Mouse (Mus musculus): ENCODE measurements around the gene Wfdc1. TPM values are rescaled to one million over a fixed set of nuclear protein-coding genes. Genes with fewer than 3 reads are reported as not detected.

Gene Wfdc1
- polyA plus RNA-seq, 1 experiment from 2014 or later: 15.6 TPM

GRCm38 (mm10) chr8:119670419-119671091, 4.4 kb downstream of the Wfdc1 start:
- H3K27me3 ChIP-seq (replicated peaks; ENCODE audit: control insufficient read depth, insufficient read depth, low read length): no peaks in the 10 kb centered on the region
- TF ChIP-seq CTCF (IDR thresholded peaks at IDR 0.05; ENCODE audit: low read depth): no peak
- peak overlapping the region; percentile 72 for H3K27ac ChIP-seq (ENCODE audit: low read depth, low read length)
- H3K36me3 ChIP-seq (ENCODE audit: control insufficient read depth, insufficient read depth): no peaks in the 10 kb centered on the region
- peaks cover 9% of the 10 kb centered on the region for H3K4me1 ChIP-seq (replicated peaks; ENCODE audit: control insufficient read depth, insufficient read depth, low read length)
- H3K9me3 ChIP-seq (ENCODE audit: control insufficient read depth): no peaks in the 10 kb centered on the region
- no peak overlapping the region for H3K4me3 ChIP-seq (ENCODE audit: low read depth, low read length)
- peak overlapping the region; percentile 49 for H3K4me2 ChIP-seq (replicated peaks; ENCODE audit: low read depth)
- whole genome bisulfite sequencing: 10% methylated on average over 16 of the region's 16 CpGs
- H3K9ac ChIP-seq (ENCODE audit: low read depth, low read length): no peak overlapping the region; the same call in 1 of the 2 replicates
- ATAC-seq: peak; percentile 68

GRCm38 (mm10) chr8:119673976-119674555, 7.9 kb downstream of the Wfdc1 start:
- Histone ChIP-seq H3K9ac (ENCODE audit: low read depth, low read length) (no peak overlapping the region), H3K9me3 (ENCODE audit: control insufficient read depth) (no peaks in the 10 kb centered on the region), H3K27me3 (replicated peaks; ENCODE audit: control insufficient read depth, insufficient read depth, low read length) (no peaks in the 10 kb centered on the region), H3K27ac (ENCODE audit: low read depth, low read length) (no peak overlapping the region), H3K36me3 (ENCODE audit: control insufficient read depth, insufficient read depth) (no peaks in the 10 kb centered on the region), H3K4me1 (replicated peaks; ENCODE audit: control insufficient read depth, insufficient read depth, low read length) (peaks cover 5% of the 10 kb centered on the region; the same call in 1 of the 2 replicates), H3K4me2 (replicated peaks; ENCODE audit: low read depth) (no peak overlapping the region), H3K4me3 (ENCODE audit: low read depth, low read length) (no peak overlapping the region)
- WGBS: 80% methylated on average over 9 of the region's 11 CpGs
- ATAC-seq: no peak
- TF ChIP-seq CTCF (IDR thresholded peaks at IDR 0.05; ENCODE audit: low read depth): peak; percentile 64

- ATAC-seq: no peak
- 90% methylated on average over 5 of the region's 5 CpGs for WGBS
Measured at GRCm38 (mm10) chr8:119675457-119675856, 9.3 kb downstream of the Wfdc1 start.

GRCm38 (mm10) chr8:119676389-119676788, 10.2 kb downstream of the Wfdc1 start:
- H3K4me3 ChIP-seq (ENCODE audit: low read depth, low read length): no peak overlapping the region
- no peaks in the 10 kb centered on the region; the same call in 1 of the 2 replicates for H3K36me3 ChIP-seq (ENCODE audit: control insufficient read depth, insufficient read depth)
- peak; percentile 98 for TF ChIP-seq CTCF (IDR thresholded peaks at IDR 0.05; ENCODE audit: low read depth)
- H3K4me2 ChIP-seq (replicated peaks; ENCODE audit: low read depth): no peak overlapping the region
- no peaks in the 10 kb centered on the region for H3K27me3 ChIP-seq (replicated peaks; ENCODE audit: control insufficient read depth, insufficient read depth, low read length)
- no peaks in the 10 kb centered on the region for H3K4me1 ChIP-seq (replicated peaks; ENCODE audit: control insufficient read depth, insufficient read depth, low read length)
- ATAC-seq: peak; percentile 41; the same call in 1 of the 2 replicates
- no peak overlapping the region for H3K9ac ChIP-seq (ENCODE audit: low read depth, low read length)
- no peaks in the 10 kb centered on the region for H3K9me3 ChIP-seq (ENCODE audit: control insufficient read depth)
- H3K27ac ChIP-seq (ENCODE audit: low read depth, low read length): no peak overlapping the region
- WGBS: 9% methylated on average over 8 of the region's 8 CpGs

More at GRCm38 (mm10) chr8:119675457-119675856, 9.3 kb downstream of the Wfdc1 start:
- Histone ChIP-seq H3K4me3 (ENCODE audit: low read depth, low read length) (no peak overlapping the region), H3K9ac (ENCODE audit: low read depth, low read length) (no peak overlapping the region), H3K27ac (ENCODE audit: low read depth, low read length) (no peak overlapping the region), H3K36me3 (ENCODE audit: control insufficient read depth, insufficient read depth) (no peaks in the 10 kb centered on the region; the same call in 1 of the 2 replicates), H3K27me3 (replicated peaks; ENCODE audit: control insufficient read depth, insufficient read depth, low read length) (no peaks in the 10 kb centered on the region), H3K4me2 (replicated peaks; ENCODE audit: low read depth) (no peak overlapping the region), H3K9me3 (ENCODE audit: control insufficient read depth) (no peaks in the 10 kb centered on the region), H3K4me1 (replicated peaks; ENCODE audit: control insufficient read depth, insufficient read depth, low read length) (peaks cover 5% of the 10 kb centered on the region; the same call in 1 of the 2 replicates)
- no peak for TF ChIP-seq CTCF (IDR thresholded peaks at IDR 0.05; ENCODE audit: low read depth)

GRCm38 (mm10) chr8:119678138-119678843, 12.1 kb downstream of the Wfdc1 start:
- Histone ChIP-seq H3K4me1 (replicated peaks; ENCODE audit: control insufficient read depth, insufficient read depth, low read length) (no peaks in the 10 kb centered on the region), H3K4me2 (replicated peaks; ENCODE audit: low read depth) (peak overlapping the region; percentile 35; the same call in 1 of the 2 replicates), H3K9ac (ENCODE audit: low read depth, low read length) (peak overlapping the region; percentile 1; the same call in 1 of the 2 replicates), H3K27me3 (replicated peaks; ENCODE audit: control insufficient read depth, insufficient read depth, low read length) (no peaks in the 10 kb centered on the region), H3K27ac (ENCODE audit: low read depth, low read length) (no peak overlapping the region), H3K4me3 (ENCODE audit: low read depth, low read length) (0 out of 2 replicates have a peak overlapping the region, but pooled peaks have one; percentile 3), H3K36me3 (ENCODE audit: control insufficient read depth, insufficient read depth) (no peaks in the 10 kb centered on the region; the same call in 1 of the 2 replicates), H3K9me3 (ENCODE audit: control insufficient read depth) (no peaks in the 10 kb centered on the region)
- peak; percentile 82 for TF ChIP-seq CTCF (IDR thresholded peaks at IDR 0.05; ENCODE audit: low read depth)
- 15% methylated on average over 18 of the region's 18 CpGs for WGBS
- ATAC-seq: no peak

GRCm38 (mm10) chr8:119679184-119679583, 13.0 kb downstream of the Wfdc1 start:
- Histone ChIP-seq H3K27ac (ENCODE audit: low read depth, low read length) (no peak overlapping the region), H3K36me3 (ENCODE audit: control insufficient read depth, insufficient read depth) (no peaks in the 10 kb centered on the region; the same call in 1 of the 2 replicates), H3K9me3 (ENCODE audit: control insufficient read depth) (no peaks in the 10 kb centered on the region), H3K4me1 (replicated peaks; ENCODE audit: control insufficient read depth, insufficient read depth, low read length) (no peaks in the 10 kb centered on the region), H3K4me2 (replicated peaks; ENCODE audit: low read depth) (no peak overlapping the region), H3K27me3 (replicated peaks; ENCODE audit: control insufficient read depth, insufficient read depth, low read length) (no peaks in the 10 kb centered on the region), H3K4me3 (ENCODE audit: low read depth, low read length) (no peak overlapping the region), H3K9ac (ENCODE audit: low read depth, low read length) (no peak overlapping the region)
- 0 out of 2 replicates have a peak, but pooled peaks have one; percentile 9 for ATAC-seq
- WGBS: 74% methylated on average over 14 of the region's 14 CpGs
- TF ChIP-seq CTCF (IDR thresholded peaks at IDR 0.05; ENCODE audit: low read depth): no peak
